Mouse (Mus musculus) hindlimb bud, embryonic 11.5 days (tissue): ENCODE data around the gene Gid8.
A peak's percentile ranks its signal among the peaks of the same experiment; 100 is the strongest.

ENCODE experiments used
- DNase-seq: peaks from one replicate; pipeline ENCODE4 v3.0.0-alpha.2; 2012; ENCODE audit warnings: low read depth, low spot score; ENCODE audit errors: extremely low spot score

The Gid8 gene

GRCm38 (mm10) chr2:180745248-180745927 is 35.5 kb downstream of the Gid8 start:
- peak; percentile 62 for DNase-seq

- no peak for DNase-seq
These were observed 36.8 kb downstream of the Gid8 start for GRCm38 (mm10) chr2:180746569-180747192.

DNA sequence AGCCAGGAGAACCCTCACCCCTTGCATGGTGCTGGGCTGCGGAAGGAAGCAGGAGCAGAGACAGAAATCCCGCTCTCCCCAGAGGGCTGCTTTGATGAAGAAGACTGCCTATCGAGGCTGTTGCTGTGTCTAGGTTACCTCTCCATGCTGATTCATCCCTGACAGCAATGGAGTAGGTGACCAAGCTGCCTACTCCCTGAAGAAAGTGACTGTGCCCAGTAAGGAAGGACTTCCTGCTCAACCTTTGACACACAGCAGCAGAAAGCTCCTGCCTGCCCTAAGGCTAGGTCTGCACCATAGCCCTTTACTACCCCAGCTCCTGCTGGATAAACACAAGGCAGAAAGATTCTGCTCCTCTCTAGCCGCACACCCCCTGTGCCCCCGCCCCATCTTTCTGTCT is 39.0 kb downstream of the Gid8 start:
- DNase-seq: no peak

- no peak for DNase-seq
These were observed 45.2 kb downstream of the Gid8 start for GRCm38 (mm10) chr2:180754976-180755688.

DNA sequence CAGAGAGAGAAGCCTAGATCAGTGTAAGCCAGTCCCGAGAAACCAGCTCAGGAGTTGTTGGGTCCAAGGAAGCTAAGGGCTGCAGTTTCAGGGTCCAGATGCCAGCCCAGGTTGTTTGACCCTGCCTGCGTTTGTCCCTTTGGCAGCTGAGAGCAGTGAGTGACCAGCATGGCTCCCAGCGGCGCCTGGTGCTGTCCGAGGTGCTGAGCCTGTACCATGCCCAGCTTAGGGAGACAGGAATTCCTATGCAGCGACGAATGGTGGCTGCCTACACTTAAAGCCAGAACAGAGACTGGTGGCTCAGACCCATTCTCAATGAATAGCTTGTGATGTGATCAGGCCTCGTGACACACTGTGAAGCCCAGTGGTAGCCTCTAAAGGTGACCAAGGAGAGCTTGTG is 46.0 kb downstream of the Gid8 start:
- peak; percentile 39 for DNase-seq

DNA sequence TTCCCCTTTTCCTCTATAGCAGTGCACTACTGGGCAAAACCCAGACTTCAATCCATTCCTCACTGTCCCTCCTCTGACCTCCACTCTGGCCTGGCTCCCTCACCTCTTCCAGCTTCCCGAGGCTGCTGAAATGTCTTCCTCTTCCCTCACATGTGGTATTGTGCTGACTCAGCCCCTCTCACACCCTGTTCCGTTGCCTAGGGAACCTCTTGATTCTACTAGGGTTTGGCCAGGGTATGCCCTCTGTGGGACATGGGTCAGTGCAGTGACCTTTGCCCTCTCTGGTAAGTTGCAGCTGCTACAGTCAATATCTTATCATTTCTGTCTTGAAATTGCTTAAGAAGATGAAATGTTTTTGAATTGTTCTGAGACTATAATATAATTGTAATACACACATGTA is 46.9 kb downstream of the Gid8 start:
- no peak for DNase-seq

GRCm38 (mm10) chr2:180758513-180759263 is 48.8 kb downstream of the Gid8 start:
- no peak for DNase-seq

DNA sequence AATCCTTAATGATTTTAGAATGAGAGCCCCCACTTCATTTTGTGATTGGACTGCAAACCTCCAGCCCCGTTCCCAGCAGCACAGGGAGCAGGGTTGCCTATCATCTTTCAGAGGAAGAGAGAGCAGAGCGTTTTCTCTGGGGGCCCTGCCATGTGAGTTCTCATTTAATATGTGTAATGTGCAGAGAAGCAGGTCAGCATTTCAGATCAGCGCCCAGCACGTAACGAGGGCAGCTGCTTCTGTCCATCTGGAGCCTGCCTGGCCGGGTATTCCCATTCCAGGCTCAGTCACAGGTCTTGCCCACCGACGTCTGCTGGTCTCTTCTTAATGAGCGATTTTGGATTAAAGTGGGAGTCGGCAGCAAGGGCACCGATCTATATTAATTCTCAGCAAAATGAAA is 55.1 kb downstream of the Gid8 start:
- DNase-seq: no peak

DNA sequence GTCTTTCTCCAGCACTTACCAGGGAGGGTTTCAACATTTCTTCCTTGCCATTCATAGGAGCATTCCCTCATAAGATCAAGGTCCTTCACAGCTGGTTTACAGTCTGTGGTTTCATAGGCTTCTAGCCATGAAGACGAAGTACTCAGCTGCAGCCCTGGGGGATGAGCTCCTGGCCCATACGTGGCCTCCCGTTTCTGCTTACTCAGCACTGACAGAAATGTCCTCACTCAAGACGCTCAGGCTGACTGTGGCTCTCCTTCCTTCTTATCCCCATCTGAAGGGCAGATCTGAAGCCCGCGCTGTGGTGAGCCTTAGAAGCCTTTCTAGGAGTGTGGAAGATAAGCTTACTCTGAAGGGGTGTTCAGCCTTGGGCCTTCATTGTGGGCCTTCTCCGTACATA is 55.8 kb downstream of the Gid8 start:
- no peak for DNase-seq
